Mouse (Mus musculus) kidney, embryonic 14.5 days (tissue): ENCODE data around the gene Krt84. TPM values are rescaled to one million over a fixed set of nuclear protein-coding genes. Genes with fewer than 3 reads are reported as not detected.

Experiments used
- ATAC-seq: fragments of 200-750 bp; cut with Nextera tagmentation; 2 replicates; pipeline ENCODE4 v1.8.0; 2017; ENCODE audit warnings: moderate number of reproducible peaks, mild to moderate bottlenecking, moderate TSS enrichment, moderate library complexity; ENCODE audit not compliant: low FRiP score, low TSS enrichment
- H3K27ac ChIP-seq: fragments of 300-500 bp; sonication (generic); 2 replicates; pipeline ENCODE4 v1.5.1; 2014; ENCODE audit warnings: low read depth, mild to moderate bottlenecking, low read length, moderate library complexity, mixed read lengths
- H3K27me3 ChIP-seq: fragments of 300-500 bp; sonication (generic); 2 replicates; pipeline ENCODE4 v1.6.1; 2014; ENCODE audit warnings: mild to moderate bottlenecking, low read length; ENCODE audit not compliant: control insufficient read depth, insufficient read depth
- H3K36me3 ChIP-seq: fragments of 300-500 bp; sonication (generic); 2 replicates; pipeline ENCODE4 v1.6.1; 2014; ENCODE audit warnings: low read length, mixed read lengths; ENCODE audit not compliant: control insufficient read depth, insufficient read depth
- H3K4me1 ChIP-seq: fragments of 300-500 bp; sonication (generic); 2 replicates; pipeline ENCODE4 v1.6.1; 2014; ENCODE audit warnings: low read length, mixed read lengths; ENCODE audit not compliant: control insufficient read depth, insufficient read depth
- H3K4me2 ChIP-seq: fragments of 300-500 bp; sonication (generic); replicated peaks from 2 replicates; pipeline ENCODE4 v1.6.1; 2014; ENCODE audit warnings: low read depth, mild to moderate bottlenecking, low read length
- H3K4me3 ChIP-seq: fragments of 300-500 bp; sonication (generic); 2 replicates; pipeline ENCODE4 v1.5.1; 2014; ENCODE audit warnings: mild to moderate bottlenecking, low read length
- H3K9ac ChIP-seq: fragments of 300-500 bp; sonication (generic); 2 replicates; pipeline ENCODE4 v1.6.1; 2014; ENCODE audit warnings: low read depth, mild to moderate bottlenecking, low read length, moderate library complexity
- H3K9me3 ChIP-seq: fragments of 300-500 bp; sonication (generic); 2 replicates; pipeline ENCODE4 v1.6.1; 2016; ENCODE audit warnings: low read length; ENCODE audit not compliant: control insufficient read depth
- WGBS: fragments of 180-500 bp; shearing (Covaris S2); extraction: QIAGEN DNeasy Blood & Tissue Kit; methylation state at CpG from one replicate; pipeline ENCODE4 v1.1.7; 2014; 5-methylcytosine and 5-hydroxymethylcytosine counted together
- polyA plus RNA-seq: library from polyadenylated mRNA; unstranded; fragments of >200 nt; fragmentation: Nextera tagmentation; extraction: Ambion mirVana; gene quantifications from 2 replicates; pipeline ENCODE4 v1.2.1, GENCODE M21; 2014

Gene Krt84
- not detected in 2 replicates for polyA plus RNA-seq

DNA sequence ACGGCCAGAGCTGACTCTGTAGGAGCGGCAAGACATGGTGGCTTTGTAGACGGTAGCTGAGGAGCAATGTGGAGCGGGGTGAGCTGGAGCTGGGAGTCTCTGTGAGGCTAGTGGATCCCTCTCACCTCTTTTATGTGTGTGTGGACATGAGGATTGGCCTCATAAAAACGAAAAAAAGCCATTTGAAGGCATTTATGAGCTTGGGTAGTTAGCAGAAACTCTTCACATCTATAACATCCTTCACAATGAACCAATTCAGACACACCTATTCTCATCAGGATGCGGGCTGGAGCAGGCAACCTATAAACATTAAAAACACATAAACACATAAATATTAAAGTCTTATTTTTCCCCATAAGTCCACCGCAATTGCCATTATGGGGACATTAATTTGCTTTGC, at the start of gene Krt84:
TSS of gene Krt84 (minus strand) at position 101 of the 400 bp plus-strand sequence.
- Histone ChIP-seq H3K36me3 (no peaks in the 10 kb centered on the region), H3K4me1 (peaks cover 8% of the 10 kb centered on the region), H3K4me2 (no peak within 1 kb of the TSS), H3K9ac (no peak within 1 kb of the TSS), H3K4me3 (no peak within 1 kb of the TSS), H3K9me3 (no peaks in the 10 kb centered on the region), H3K27me3 (no peaks in the 10 kb centered on the region), H3K27ac (no peak within 1 kb of the TSS)
- 67% methylated on average over 7 of the region's 7 CpGs for WGBS
- ATAC-seq, result no peak

DNA sequence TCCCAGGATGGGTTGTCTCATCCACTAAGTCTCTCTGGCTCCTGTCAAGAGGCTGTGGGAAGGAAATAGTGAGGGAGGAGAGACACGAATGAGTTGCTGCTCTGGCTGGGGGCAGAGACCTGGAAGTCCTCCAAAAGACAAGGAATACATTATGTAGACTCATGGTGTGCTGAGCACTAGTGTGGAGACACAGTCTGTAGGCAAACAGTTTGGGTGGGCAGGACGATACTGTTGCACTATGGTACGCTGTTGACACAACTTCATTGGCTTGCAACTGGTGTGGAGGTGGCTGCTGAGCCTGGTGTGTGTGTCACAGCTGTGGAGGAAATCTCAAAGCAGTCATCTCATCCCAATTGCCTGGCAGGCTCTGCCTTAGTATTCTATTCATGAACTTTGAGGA, 49.1 kb upstream of the Krt84 start:
- no peak overlapping the region for H3K27ac ChIP-seq
- H3K9ac ChIP-seq, result no peak overlapping the region
- no peaks in the 10 kb centered on the region for H3K36me3 ChIP-seq
- H3K4me2 ChIP-seq, result no peak overlapping the region
- WGBS, result 84% methylated on average over 3 of the region's 3 CpGs
- H3K4me1 ChIP-seq, result no peaks in the 10 kb centered on the region
- no peak for ATAC-seq
- H3K9me3 ChIP-seq, result no peaks in the 10 kb centered on the region
- no peak overlapping the region for H3K4me3 ChIP-seq
- no peaks in the 10 kb centered on the region for H3K27me3 ChIP-seq

DNA sequence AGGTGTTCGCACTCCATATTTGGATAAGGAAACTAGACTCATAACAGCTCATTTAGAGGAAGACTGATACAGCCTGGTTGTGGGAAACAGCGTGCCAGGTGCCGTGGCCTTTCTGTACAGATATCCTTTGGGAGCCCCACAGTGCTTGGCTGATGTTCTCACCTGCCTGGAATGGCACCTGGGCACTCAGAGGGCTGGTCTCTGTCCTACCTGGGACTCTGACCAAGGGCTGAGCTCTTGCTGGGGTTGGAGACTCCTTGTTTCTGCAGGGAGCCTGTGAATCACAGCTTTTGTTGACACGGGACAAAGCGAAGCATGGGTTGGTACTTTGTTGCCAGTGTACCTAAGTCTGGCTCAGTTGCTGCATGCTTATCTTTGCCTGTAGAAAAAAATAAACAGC, 42.9 kb upstream of the Krt84 start:
- ATAC-seq, result no peak
- no peak overlapping the region for H3K4me2 ChIP-seq
- peaks cover 6% of the 10 kb centered on the region for H3K4me1 ChIP-seq
- no peak overlapping the region for H3K9ac ChIP-seq
- H3K4me3 ChIP-seq, result no peak overlapping the region
- H3K36me3 ChIP-seq, result no peaks in the 10 kb centered on the region
- WGBS, result 88% methylated on average over 5 of the region's 5 CpGs
- no peak overlapping the region for H3K27ac ChIP-seq
- H3K27me3 ChIP-seq, result no peaks in the 10 kb centered on the region
- H3K9me3 ChIP-seq, result no peaks in the 10 kb centered on the region

DNA sequence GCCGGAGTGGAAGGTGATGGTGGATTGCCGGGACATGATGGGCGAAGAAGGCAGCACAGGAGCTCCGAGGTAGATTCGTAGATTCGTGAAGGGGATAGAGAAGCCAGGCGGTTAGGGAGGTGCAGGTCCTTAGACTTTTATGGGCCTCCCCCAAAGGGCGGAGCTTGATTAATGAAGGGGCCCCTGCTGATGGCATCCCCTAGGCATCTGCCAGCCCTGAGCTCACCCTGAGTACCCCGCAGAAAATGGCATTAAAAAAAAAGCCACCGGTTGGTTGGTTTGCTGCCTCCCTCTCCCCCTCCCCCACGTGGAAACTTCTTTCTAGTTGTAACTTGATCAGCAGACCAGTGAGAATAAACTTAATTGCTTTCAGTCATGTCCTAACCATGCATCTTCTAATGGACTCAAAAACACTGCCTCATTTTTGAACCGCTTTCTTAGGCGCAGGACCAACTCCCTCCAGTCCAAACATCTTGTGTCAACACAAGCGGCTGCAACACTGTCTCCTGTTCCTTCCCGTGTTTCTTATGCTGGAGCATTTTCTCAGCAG, 41.3 kb upstream of the Krt84 start, which contains the start of gene Krt75:
TSS of gene Krt75 (minus strand) at position 109 of the 550 bp plus-strand sequence.
- Histone ChIP-seq H3K4me1 (peaks cover 6% of the 10 kb centered on the region), H3K36me3 (no peaks in the 10 kb centered on the region), H3K27ac (no peak within 1 kb of the TSS), H3K9me3 (no peaks in the 10 kb centered on the region), H3K27me3 (no peaks in the 10 kb centered on the region), H3K9ac (no peak within 1 kb of the TSS), H3K4me2 (peak within 1 kb of the TSS; percentile 21; the same call in 1 of the 2 replicates), H3K4me3 (no peak within 1 kb of the TSS)
- ATAC-seq, result peak; percentile 68; the same call in 1 of the 2 replicates
- 41% methylated on average over 15 of the region's 15 CpGs for WGBS

DNA sequence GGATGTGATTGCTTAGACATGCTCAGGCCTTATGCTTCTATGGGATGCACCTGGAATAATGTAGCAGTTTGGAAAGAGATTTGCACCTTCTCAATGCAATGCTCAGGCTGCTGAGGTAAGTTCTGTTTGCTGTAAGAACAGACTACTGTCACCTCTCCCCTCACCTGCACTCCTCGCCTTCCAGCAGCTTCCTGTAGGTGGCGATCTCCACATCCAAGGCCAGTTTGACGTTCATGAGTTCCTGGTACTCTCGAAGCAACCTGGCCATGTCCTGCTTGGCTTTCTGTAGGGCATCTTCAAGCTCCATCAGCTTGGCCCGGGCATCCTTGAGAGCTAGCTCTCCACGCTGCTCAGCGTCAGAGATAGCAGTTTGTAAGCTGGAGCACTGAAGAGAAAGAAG, 35.2 kb upstream of the Krt84 start:
- WGBS, result 57% methylated on average over 7 of the region's 7 CpGs
- Histone ChIP-seq H3K27me3 (no peaks in the 10 kb centered on the region), H3K36me3 (no peaks in the 10 kb centered on the region), H3K9me3 (no peaks in the 10 kb centered on the region), H3K4me1 (no peaks in the 10 kb centered on the region), H3K27ac (no peak overlapping the region), H3K9ac (no peak overlapping the region), H3K4me2 (no peak overlapping the region), H3K4me3 (no peak overlapping the region)
- no peak for ATAC-seq

DNA sequence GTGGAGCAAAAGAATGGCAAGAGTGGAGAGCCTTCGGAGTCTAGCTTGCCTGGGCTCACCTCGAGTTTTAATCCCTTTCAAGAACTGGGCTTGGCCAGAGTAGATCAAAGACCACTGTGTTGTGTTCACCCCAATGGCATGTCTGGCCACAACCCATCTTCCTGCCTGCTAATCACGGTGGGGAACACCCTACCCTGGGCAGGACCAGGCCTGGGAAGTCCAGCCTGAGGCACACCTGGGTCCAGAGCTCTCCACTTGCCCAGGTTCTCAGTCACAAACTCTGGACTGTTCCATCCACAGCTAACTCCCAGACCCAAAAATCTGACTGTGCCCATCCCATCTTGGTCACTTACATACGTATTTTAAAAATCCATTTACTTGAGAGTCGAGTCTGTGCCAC, 30.2 kb upstream of the Krt84 start, which contains the start of gene Krt90:
TSS of gene Krt90 (minus strand) at position 101 of the 400 bp plus-strand sequence.
- WGBS, result 70% methylated on average over 5 of the region's 5 CpGs
- ATAC-seq, result no peak
- Histone ChIP-seq H3K27me3 (no peaks in the 10 kb centered on the region), H3K36me3 (no peaks in the 10 kb centered on the region), H3K4me1 (0 out of 2 replicates have a peak, but pooled peaks cover 6% of the 10 kb centered on the region), H3K27ac (no peak within 1 kb of the TSS), H3K4me2 (no peak within 1 kb of the TSS), H3K9me3 (no peaks in the 10 kb centered on the region), H3K4me3 (no peak within 1 kb of the TSS), H3K9ac (no peak within 1 kb of the TSS)

DNA sequence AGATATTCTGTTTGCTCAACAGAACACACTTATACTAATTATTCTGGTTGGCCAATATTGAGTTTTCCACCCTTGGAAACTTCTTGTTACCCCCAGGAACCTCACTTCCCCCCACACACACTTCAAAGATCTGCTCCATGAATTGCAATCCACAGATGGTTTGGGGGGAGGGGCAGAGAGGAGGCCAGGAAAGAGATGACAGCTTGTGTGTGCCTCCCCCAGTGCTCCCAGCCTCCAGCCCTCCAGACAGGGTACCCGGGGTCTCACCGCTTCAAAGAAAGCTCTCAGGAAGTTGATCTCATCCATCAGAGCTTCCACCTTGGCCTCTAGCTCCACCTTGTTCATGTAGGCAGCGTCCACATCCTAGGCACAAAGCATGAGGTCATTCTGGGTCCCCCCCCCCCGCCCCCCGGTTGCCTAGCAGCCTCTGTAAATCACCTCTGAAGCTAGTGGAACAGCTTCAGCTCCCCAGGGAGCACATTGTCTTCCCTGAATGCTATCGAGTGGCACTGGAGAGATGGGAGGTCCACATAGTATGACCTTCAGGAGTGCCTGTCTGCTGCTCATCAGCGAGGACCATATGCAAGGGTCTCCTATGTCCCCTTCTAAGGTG, 25.5 kb upstream of the Krt84 start:
- Histone ChIP-seq H3K27ac (no peak overlapping the region), H3K9me3 (no peaks in the 10 kb centered on the region), H3K27me3 (0 out of 2 replicates have a peak, but pooled peaks cover 3% of the 10 kb centered on the region), H3K4me2 (no peak overlapping the region), H3K9ac (no peak overlapping the region), H3K36me3 (no peaks in the 10 kb centered on the region), H3K4me1 (0 out of 2 replicates have a peak, but pooled peaks cover 6% of the 10 kb centered on the region), H3K4me3 (no peak overlapping the region)
- WGBS, result 5% methylated on average over 7 of the region's 7 CpGs
- ATAC-seq, result peak; percentile 39

DNA sequence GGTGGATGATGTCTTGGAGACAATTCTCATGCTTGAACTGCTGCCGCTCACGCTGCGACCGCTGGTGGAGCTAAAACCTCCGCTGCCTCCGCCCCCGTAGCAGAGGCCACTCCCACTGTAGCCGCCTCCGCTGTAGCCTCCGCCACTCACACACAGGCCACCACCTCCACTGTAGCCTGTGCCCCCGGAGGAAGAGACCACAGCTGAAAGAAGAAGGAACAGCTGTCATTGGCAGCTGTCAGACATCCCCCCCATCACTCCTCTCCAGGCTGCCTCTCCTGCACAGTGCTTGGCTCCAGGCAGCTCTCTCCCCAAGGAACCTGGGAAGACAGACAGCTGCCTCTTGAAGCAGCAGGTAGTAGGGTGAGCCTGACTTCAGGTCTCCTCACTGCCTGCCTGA, 20.5 kb upstream of the Krt84 start:
- H3K4me1 ChIP-seq, result 0 out of 2 replicates have a peak, but pooled peaks cover 3% of the 10 kb centered on the region
- H3K4me3 ChIP-seq, result no peak overlapping the region
- peak; percentile 81 for ATAC-seq
- H3K36me3 ChIP-seq, result no peaks in the 10 kb centered on the region
- H3K27me3 ChIP-seq, result peaks cover 9% of the 10 kb centered on the region
- 0 out of 2 replicates have a peak overlapping the region, but pooled peaks have one; percentile 15 for H3K4me2 ChIP-seq
- H3K9me3 ChIP-seq, result no peaks in the 10 kb centered on the region
- H3K27ac ChIP-seq, result no peak overlapping the region
- no peak overlapping the region for H3K9ac ChIP-seq
- 0% methylated on average over 11 of the region's 11 CpGs for WGBS

DNA sequence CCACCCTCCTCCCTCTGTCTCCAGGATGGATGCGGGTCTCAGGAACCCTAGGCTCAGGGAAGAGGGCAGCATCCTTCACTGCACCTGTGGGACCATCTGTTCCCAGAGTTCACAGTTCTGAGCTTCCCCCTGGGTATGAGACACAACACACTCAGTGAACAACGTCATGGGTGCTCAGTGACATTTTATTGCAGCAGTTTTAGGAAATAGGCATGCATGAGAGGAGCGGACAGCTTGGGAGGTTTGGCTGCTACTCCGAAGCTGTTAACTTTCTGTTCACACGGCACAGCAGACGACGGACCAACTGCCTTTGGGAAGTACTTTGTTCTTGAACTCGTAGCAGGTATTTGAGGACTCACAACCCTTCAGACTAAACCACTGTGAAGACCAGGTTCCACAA, 19.6 kb upstream of the Krt84 start:
- no peaks in the 10 kb centered on the region for H3K36me3 ChIP-seq
- WGBS, result 47% methylated on average over 8 of the region's 8 CpGs
- H3K4me3 ChIP-seq, result no peak overlapping the region
- ATAC-seq, result no peak
- H3K4me1 ChIP-seq, result no peaks in the 10 kb centered on the region
- no peak overlapping the region for H3K9ac ChIP-seq
- peaks cover 9% of the 10 kb centered on the region for H3K27me3 ChIP-seq
- H3K9me3 ChIP-seq, result no peaks in the 10 kb centered on the region
- no peak overlapping the region for H3K4me2 ChIP-seq
- no peak overlapping the region for H3K27ac ChIP-seq
